Mouse (Mus musculus) bone marrow, adult 2 months (tissue): ENCODE results near the gene Isg15.

Experiments used
- CTCF ChIP-seq: fragments of 200-500 bp; IDR thresholded peaks from 2 replicates; pipeline ENCODE4 v1.5.1; 2011; ENCODE audit warnings: low read length, control low read depth; ENCODE audit not compliant: control insufficient read depth, insufficient read depth
- POLR2A ChIP-seq: fragments of 200-500 bp; IDR thresholded peaks from 2 replicates; pipeline ENCODE4 v1.6.1; 2011; ENCODE audit warnings: low read depth, mild to moderate bottlenecking, control low read depth, low read length, borderline replicate concordance; ENCODE audit not compliant: control insufficient read depth

GRCm38 (mm10) chr4:156213134-156213533 is 12.5 kb upstream of the Isg15 start:
- TF ChIP-seq CTCF (no peak), POLR2A (no peak)
